Mouse (Mus musculus) gastrocnemius, adult 8-10 months (tissue): ENCODE results near the gene Irak3. TPM values are rescaled to one million over a fixed set of nuclear protein-coding genes. Genes with fewer than 3 reads are reported as not detected.

Experiments
- DNase-seq, 2 experiments: peaks; one replicate each; pipeline ENCODE4 v3.0.0; 2022; ENCODE audit warnings: low spot score in 2 of 2
- total RNA-seq, 4 experiments: library from RNA; stranded (reverse); gene quantifications; 2 replicates each; pipeline ENCODE4 v1.2.4; 2022

Irak3 gene
- total RNA-seq, 4 experiments from 2014 or later = 1.1 to 2.8 (median 1.7) TPM

DNA sequence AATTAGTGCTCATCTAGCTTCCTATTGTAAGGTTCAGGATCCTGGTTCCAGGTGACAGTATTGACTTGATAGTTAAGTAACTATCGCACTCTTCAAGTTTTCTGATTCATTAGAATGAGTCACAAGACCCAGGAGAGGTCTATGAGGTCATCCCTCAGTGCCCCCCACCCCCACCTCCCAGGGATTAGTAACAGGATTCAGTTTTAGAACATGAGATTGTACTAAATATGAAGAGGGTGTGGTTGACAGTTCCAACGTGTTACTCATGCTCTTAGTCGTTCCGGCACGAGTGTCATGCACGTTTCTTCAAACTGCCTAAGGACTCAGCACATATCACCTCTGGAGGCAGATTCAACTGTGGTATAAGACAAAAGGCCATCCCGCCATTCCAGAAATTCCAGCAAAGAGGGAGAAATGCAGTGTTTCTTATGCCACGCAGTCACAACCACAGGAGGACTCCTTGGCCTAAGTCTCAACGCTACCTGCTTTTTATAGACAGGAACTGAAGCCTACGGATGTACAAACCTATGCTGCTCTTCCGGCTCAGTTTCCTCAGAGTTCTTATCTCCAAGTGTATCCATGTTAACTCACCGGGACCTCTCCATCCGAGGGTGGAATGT is 2.8 kb upstream of the Irak3 start:
- DNase-seq = no peak

DNA sequence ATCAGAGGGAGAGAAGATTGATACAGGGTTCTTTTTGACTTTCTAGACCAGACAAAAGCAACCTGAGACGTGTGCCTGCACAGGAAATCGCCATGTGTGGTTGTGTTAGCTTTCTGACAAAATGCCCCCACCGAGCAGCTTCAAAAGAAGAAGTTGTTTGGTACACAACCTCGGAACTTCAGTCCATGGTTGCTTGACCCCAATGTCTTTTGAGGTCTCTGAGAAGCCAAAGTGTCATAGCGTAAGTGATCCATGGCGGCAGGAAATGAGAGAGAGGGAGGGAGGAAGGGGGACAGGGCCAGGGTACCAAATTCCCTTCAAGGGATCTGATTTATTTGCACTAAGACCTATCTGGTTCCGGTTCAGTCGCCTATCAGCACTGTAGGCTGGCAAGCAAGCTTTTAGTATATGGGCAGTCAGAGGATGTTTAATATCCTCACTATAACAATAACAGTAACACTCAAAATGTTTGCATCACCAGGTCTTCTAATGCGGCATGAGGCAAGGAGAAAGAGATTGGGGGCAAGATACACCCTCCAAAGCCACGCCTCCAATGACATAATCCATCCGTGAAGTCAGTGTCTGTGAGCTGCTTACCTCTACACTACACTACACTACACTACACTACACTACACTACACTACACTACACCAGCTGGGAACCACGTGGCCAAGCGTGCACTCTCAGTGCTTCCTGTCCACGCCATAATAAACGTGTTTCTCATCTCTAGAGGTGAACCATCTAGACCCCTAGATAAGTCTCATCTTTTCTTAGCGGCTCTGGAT is 729 bp upstream of the Irak3 start:
- DNase-seq = no peak

DNA sequence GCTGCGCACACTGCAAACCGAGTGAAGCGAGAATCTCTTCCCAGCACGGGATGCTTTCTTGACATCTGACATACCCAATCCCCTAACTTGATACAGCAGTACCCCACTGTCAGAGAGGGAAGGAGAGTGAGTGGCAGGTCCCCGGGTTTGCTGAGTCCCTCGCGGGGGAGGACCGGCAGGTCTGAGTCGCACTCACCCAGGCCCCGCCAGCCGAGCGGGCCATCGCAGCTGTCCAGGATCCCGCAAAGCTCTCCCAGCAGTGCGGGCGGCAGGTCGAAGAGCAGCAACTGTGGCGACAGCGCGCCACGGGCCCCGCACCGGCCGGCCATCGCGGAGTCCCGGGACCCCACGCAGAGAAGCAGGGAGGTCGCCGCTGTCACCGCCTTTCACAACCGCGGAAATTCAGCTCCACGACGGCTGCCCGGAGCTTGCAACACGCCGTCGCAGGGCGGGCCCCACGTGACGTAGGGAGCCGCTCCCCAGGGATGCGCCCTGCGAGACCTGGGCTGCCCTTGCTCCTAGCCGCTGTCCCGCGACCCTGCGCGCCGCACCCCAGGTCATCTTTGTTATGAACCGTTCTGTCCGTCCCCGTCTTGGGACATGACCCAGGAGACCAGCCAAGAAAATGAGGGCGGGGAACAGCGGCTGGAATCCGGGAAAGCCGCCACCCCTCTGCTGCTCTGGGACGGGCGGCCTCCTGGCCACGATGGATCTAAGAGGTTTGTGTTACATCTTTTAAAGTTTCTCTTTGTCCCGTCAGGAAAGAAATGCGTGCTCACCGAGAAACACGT is 604 bp downstream of the Irak3 start, which contains the start of gene Tmbim4:
TSS of gene Tmbim4 (plus strand) at position 460 of the 791 bp plus-strand sequence.
- peak; percentile 73 to 83 for DNase-seq

DNA sequence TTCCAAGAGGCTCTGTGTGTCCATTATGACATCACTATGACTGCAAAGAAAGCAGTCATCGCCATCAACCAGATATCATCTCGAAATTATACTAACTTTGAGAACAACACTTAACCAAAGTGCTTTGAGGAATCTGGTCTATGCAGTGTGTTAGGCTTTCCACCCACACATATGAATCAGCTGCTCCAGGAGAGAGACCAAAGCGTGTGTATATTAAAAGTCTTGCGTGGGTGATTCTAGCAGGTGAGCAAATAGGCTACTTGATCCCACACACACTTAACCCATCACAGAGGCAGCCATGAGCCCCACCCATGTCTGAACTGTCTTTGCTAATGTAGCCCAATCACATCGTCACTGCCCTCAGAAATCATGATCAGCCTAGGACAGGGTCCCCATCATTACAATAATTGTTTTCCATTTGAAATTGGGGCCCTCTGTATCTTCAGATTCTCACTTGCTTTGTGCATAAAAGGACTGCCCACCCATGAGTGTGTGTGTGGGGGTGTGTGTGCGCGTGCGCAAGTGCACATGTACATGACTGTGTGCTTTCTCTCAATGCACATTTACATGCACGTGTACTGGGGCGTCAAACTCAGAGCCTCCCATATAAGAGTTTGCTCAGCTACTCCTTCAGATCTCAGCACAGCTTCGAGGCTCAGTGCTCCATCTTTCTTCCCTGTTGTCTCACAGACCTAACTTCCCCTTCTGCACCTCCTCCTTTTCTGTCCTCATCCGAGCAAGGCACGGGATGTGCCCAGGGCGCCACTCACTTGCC is 4.7 kb downstream of the Irak3 start:
- DNase-seq = no peak

DNA sequence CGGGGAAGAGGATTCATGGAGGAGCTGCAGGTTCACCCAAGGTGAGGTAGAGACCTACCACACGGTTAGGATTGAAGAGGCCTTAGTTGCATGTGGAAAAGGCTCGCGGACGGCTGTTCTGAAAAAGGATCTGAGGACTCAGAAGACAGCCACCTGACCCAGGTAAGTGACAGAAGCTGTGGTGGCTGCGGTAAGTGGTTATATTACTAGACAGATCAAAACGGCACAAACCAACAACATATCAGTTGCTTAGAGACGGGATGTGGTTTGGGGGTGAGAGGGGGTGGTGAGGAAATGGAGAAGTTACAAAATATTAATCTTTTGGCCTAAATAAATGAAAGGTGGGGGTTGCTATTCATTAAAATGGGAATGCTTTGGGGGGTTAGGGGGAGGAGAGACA is 8.7 kb downstream of the Irak3 start:
- no peak for DNase-seq

DNA sequence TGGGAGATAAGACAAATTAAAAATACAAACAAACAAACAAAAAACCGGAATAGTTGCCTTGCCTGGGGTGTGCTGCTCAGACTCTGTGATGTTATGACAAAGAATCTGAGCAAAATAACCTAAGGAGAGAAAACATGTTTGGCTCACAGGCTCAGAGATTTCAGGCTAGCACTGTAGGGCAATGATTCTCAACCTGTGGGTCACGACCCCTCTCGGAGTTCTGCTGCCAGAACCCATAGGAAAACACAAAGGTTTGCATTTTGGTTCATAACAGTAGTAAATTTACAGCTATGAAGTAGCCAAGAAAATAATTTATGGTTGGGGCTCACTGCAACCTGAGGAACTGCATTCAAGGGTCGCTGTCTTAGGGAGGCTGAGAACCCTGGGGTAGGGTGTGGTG is 9.7 kb downstream of the Irak3 start:
- no peak for DNase-seq

DNA sequence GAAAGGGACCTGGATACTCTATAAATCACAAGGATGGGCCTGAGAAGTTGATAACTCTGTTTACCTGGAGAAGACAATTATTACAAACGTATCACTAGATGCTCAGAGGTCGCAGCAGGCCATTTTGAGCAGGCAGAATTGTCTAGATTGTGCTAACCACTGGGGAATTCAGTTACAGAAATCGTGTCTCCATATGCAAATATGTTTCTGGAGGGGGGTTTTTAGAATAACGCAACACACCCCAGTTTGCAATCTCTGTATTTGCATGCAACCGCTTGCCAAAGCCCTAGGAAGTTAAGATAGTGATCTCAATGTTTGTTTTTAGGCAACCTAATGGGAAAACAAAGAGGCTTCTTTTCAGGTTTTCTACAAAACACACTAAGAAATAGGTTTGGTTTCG is 10.8 kb downstream of the Irak3 start:
- DNase-seq = no peak

DNA sequence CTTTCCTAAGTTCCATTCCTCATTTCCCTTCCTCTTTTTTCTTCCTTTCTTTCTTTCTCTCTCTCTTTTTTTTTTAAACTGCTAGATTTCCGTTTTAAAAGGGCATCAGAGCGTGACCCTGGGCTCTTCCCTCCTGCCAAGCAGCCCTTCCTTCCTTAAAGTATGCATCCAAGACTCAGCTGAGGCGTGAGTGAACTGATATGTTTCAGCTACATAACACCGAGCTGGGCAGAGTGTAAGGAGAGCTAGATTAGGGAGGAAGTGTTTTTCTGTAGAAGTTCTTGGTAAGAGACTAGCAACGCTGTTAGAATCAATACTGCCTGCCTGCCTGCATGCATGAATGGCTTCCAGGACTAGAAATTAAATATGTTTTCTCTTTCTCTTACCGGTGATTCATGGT is 12.1 kb downstream of the Irak3 start:
- no peak for DNase-seq

DNA sequence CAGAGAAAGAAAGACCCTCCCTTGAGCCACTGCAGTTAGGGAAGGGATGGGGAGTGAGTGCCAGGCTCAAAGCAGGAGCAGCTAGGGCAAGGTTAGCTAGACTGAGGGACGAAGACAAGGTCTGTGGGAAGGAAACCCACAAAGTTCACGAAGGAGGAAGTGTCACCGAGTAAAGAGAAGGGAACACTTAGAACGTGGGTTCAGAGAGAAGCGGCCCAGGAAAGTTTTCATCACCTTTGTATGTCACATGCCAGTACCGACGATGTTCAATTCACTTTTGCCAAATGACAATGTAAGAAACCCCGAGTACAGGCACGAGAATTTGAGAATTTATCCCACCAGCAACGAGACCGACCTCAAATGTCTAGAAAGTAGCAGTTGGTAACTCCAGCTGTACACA is 12.7 kb downstream of the Irak3 start:
- no peak for DNase-seq

DNA sequence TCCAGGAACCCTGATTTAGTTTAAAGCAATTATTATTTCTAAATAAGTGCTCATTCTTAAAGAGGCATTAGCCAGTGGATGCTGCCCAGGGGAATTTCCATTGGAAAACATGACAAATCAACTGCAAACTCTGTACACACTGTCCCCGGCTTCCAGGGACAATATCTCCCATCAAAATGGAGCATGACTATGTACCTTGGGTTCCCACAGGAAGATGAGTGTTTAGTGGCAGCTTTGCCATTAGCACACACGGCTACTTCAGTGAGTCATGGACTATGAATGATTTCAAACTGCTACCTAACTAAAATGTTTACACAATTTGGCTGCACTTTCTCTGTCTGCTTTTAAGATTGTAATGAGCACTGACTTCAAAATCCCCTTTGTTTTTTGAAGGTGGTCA is 13.4 kb downstream of the Irak3 start:
- DNase-seq = no peak

DNA sequence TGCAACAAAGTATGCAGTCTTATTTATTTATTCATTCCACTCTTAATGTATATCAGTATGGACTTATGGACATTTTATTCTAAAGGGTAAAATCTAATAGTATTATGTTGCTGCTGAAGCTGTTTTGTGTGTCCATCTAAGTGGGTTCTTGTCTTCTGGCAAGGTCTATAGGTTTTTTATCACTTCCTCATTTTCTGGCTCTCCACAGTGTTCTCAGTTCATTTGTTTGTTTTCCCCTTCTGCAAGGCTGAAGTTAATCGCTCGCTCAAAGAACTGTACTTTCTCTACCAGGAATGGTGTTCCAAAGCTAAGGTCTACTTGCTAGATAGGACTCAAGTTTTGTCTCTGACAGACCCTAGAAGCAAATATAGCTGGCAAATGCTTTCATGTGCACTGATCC is 18.6 kb downstream of the Irak3 start:
- no peak for DNase-seq

DNA sequence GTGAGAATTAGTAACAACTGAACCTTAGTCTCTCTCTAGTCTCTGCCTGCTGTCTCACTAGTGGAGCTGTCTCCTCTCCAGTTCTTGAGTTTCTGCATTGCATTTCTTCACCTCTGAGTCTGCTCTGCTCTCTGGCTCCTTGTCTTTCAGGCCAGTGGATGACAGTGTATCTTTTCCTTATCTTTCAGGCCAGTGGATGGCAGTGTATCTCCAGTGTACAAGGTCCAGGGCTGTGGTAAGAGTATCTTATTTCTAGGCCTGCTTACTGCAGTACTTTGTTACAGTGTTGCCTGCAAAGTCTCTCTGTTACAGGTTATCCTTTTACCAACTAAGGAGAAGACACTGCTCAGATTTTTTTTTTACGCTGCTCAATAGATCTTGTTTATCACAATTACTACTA is 19.0 kb downstream of the Irak3 start:
- DNase-seq = no peak

DNA sequence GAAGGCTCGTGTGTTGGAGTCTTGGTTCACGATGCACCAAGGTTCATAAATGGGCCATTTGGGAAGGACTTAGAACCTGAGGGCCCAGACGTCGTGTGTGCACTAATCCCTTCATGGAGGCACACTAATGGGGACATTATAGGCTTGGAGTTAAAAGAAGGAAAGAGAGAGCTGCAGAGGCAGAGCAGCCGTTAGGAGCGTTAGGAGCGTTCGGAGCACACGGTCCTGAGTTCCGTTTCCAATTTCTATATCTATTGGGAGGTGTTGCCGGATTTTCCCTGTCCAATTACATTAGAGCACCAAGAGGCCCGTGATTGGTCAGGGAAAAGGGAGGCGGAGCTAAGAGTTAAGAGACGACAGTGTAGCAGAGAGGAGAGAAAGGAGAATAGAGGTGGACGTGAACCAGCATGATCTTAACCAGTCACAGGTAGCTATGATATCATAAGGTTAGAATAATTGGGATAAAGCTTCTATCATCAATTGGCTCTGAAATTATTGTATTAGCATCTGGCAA is 27.7 kb downstream of the Irak3 start:
- no peak for DNase-seq

DNA sequence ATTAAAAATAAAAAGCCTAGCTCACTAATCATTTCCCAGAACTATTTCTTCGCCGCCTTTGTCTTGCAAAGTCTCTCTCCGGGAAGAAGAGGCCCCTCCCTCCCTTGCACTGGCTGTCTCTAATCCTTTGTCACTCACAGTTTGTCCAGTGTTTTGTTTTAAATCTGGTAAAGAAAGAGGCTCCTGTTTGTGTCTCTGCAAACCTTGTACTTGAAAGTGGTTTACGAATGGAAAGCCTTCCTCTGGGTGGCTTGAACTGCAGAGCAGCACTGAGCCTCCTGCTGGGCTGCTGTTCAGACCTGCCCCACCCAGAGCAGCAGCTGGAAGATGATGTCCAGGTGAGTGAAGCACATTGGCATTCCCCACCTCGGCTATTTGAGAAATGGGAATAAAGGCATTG is 30.6 kb downstream of the Irak3 start:
- no peak for DNase-seq

DNA sequence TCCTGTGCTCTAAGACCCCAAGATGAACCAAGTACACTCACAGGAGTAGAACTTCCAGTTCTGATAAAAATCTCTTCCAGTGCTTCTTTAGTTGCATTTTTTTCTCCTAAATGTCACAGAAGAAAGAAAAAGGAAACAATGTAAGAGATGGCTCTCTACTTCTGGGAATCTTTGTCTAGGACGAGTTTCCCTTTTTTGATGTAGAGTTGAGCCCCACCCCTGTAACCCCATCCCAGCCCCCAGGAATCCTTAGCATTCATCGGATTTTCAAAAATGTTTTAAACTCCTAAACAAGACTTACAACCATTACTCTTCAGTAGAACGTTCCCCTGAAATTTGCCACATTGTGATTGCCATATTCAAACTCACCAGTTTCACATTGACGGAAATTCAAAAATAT is 31.7 kb downstream of the Irak3 start:
- DNase-seq = no peak

DNA sequence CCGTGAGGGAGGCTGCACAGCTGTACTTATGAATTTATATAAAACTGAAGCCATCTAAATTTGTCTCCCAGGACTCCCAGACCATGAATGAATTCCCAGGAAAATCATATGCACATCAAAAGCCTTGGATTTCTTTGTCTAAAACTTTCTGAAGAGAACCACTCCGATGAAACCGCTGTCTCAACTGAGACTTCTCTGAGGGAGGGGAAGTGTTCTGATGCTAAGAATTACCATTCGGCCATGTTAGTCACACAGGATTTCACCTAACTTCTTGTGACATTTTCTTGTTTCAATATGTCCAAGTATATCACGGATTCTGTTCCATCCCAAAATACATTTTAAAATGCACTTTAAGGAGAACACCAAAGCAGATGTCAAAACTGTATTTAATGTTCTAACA is 32.1 kb downstream of the Irak3 start:
- DNase-seq = no peak

DNA sequence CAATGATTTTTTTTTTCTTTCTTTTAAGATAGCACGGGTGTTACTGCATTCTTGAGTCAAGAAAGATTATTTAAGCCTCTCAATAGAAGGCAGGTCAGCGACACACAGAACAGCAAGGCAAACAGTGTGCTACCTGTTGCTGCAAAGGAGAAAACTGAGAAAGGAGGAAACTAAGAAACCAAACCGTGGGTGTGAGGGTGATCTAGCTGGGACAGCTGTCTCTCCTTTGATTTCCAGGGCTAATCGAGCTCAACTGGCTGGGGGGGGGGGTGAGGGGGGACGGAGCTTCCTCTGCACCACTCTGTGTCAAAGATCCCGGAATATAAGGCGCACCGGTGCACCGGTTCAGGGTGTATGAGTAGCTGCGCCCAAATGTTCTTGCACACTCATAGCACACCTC is 32.9 kb downstream of the Irak3 start:
- DNase-seq = no peak

DNA sequence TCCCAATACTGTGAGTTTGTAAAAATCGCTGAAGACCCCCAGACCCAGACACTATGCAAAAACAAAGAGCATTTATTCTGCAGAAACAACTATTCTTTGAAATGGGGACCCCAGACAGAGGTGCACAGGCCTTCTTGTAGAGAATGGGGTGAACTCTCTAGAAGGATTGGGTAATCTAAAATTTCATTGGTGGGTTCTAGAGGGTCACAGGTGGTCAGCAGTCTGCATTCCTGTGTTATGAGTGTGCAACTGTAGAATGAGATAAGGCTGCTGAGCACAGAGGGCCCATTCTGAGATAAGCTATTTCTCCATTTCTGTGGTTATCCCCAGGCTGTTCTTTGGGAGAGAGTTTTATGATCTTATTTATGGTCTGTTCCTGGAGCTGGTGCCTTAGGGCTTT is 33.9 kb downstream of the Irak3 start:
- no peak for DNase-seq

DNA sequence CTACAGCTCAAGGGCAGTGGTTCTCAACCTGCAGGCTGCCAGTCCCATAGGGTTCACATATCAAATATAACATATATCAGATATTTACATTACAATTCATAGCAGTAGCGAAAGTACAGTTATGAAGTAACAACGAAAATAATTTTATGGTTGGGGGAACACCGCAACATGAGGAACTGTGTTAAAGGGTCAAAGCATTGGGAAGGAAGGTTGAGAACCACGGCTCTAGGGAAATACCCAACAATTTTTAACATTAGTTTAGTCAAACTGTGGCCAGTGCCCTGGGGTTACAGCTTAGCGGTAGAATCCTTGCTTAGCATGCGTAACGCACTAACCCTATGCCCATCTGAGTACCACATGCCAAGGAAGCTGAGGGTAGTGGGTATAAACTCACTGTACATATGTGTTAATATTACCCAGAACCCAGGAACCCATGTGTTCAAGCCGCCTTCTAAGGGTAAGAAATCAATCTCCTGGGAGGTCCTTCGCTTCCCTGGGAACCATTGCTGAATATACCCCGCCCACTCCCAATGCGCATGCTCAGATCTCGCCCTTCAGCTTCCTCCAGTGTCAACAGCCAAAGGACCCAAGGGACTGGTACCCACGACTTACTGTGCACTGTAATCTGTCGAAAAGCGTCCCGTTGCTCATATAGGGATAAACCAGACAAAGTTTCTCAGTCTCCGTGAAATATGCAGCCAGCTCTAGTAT is 36.0 kb downstream of the Irak3 start:
- DNase-seq = no peak

DNA sequence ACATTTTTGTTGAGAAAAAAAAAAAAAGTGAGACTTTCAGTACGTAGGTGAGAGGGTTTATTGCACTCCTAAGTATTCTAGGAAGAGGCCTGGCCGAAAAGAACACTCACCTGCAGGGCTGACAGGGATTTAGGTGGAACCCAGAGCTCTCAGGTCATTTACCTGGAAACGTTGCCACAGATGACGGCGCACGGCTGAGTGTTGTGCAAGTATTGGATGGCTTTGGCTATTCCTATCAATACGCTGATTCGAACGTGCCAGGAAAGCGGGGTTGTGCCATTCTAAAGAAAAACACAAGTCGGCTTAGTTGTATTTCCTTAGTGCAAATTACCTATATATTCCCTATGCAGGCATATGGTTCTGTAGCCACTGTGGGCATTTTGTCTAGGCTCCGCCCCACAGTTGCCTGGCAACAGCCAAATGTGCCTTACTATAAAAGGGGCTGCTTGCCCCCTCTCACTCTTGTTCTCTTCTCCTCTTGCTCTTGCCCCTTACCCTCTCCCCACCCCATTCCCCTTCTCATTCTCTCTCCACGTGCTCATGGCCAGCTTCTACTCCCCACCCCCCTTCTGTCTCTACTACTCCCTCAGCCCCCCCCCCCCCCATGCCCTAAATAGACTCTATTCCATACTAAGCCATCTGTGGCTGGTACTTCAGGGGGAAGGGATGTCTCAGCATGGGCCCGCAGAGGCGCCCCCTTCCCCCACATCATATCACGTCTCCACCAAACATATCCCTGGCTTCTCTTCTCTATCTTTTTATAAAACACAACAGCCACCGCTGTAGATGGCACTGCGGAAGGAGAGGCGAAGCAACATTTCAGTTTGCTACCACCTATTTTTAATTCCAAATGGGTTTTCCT is 36.8 kb downstream of the Irak3 start:
- no peak for DNase-seq
